Mouse (Mus musculus): ENCODE measurements around the gene Ccdc51.

Ccdc51 gene

DNA sequence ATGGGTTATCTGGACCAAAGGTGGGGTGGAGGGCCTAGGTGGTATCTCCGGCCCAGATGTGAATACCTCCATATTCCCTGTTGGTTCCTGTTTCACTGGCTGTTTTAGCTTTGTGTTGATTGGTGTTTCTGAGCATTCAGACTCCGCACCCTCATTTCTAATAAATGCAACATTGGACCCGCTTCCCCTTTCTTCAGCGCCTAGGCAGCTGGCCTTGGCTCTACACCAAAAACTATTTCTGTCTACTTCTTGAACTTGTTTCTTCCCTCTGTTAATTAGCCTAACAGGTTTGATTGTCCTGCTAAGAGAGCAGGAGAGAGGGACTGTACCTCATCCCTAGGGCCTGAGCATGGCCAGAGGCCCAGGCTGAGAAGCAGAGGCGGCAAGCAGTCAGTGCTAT, 24.8 kb upstream of the Ccdc51 start:
- no peak for DNase-seq

GRCm38 (mm10) chr9:109058006-109058765, 24.1 kb upstream of the Ccdc51 start:
- DNase-seq: no peak

DNA sequence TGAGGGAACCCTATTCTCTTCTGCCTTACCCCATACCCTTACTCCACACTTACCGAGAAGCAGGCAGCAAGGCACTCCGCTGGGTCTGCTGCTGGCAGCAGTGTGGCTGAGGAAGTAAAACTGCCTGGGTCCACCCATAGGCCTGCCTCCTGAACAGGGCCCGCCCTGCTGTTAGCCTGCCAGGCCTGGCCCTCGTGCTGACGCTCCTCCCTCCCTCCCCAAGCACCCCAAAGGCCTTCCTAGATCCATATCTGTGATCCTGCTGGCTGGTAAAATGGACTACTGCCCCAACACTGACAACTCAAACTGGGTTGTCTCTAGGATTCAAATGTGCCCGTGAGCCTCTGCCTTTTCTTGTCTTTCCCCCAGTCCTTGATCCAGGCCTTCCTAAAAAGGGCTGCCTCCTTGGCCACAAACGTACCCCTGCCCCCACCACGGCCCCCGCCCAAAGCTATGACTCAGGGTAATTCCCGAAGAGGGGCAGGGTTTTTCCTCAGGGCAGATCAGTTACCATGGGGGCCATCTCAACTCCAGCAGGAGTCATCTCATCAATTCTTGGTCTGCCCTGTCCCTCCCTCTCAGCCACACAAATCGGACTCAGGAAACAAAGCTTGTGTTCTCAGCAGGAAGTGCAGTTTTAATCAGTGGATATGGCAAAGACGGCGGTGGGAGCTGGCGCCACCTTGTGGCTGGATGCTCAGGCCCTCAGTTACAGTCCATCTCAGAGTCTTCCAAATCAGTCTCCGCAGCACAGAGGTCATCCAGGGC, 23.0 kb upstream of the Ccdc51 start, which contains the start of gene Trex1:
Trex1 (minus strand) TSS at position 599 of the 768 bp plus-strand sequence.
- peak; percentile 87 for DNase-seq

DNA sequence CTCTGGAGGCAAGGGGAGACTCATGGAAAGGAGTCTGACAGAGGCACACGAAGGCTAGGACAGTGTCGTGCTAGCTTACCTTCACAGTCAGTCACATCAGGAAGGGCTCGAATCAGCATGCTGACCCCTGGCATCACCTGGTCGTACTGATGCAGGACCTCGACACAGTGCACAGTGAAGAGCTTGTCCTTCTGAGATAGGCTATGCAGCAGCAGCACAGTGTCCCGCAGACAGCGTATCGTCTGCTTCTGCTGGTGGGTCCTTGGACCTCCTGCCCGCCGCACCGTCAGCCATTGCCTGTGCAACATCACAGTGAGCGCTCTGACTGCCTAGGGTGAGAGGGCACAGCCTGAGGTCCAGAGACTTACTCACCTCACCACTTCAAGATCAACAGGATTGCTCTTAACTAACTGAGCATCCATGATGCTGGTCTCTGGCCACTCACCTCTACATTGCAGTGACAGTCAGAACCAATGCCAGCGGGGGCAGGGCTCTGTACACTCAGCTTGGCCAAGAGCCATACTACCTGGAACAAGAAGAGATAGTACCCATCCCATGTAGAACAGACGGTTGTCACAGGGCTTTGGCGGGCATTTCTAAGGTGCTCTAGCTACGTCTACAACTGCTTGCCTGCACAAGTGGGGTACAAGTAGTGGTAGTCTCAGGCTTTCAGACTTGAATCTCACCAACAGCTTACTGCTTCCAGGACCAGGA, 22.0 kb upstream of the Ccdc51 start:
- peak; percentile 53 for DNase-seq

DNA sequence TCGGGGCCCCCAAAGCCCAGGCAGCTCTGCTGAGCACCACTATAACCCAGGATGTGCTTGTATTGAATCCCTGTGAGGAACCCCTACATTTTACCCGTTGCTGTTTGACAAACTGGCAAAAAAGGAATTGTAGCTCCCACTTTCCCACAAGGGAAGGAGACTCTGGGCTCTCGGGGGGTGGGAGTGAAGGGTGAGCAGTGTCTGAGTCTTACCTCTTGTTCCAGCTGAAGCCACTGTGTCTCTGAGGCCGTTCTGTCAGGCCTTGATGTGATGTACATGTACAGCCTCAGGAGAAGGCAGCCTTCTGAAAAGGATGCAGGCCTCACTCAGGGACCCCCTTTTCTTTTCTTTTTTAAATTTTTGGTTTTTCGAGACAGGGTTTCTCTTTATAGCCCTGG, 21.4 kb upstream of the Ccdc51 start:
- DNase-seq: no peak

- DNase-seq: no peak
These were observed 14.1 kb upstream of the Ccdc51 start for GRCm38 (mm10) chr9:109068095-109068735.

GRCm38 (mm10) chr9:109073661-109074573, 8.4 kb upstream of the Ccdc51 start, which contains the start of gene Atrip:
Gene Atrip, minus strand, starts transcription at chr9:109074124.
- DNase-seq: peak; percentile 93

GRCm38 (mm10) chr9:109080516-109080915, 1.8 kb upstream of the Ccdc51 start:
- DNase-seq: no peak

DNA sequence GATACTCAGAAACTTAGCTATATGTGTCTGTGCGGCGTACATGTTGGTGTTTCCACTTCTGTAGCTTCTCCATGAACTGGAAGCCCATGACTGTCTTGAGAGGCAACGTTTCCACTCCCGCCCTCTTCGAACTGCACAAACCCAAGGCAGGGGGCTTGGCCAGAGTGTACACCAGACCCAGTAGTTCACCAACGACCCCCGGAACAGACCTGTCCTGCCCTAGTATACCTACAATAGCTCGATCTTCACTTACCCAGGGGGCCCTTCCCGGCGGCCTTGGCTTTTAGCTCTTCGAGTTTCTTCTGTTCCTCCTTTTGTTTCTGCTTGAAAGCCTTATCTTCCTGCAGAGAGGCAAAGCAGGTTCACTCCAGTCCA, 557 bp upstream of the Ccdc51 start:
- no peak for DNase-seq

GRCm38 (mm10) chr9:109084922-109085321, 2.6 kb downstream of the Ccdc51 start:
- DNase-seq: no peak

DNA sequence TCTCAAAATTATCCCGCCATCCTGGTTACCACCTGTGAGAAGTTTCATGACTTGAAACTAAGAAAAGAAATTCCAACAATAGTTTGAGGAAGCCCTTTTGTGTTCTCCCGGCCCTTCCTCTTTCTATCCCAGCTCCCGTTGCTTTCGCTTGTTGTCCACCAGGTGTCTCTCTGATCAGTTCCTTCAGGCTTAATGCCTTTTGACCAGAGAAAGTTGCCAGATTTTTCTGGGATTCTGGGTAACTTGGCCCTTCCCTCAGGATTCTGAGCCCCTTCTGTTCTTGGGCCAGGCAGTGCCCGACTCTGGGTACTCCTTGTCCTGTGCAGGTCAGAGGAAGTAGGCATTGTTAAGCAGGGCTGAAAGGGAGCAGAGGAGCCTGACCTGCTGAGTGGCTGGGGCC, 5.7 kb downstream of the Ccdc51 start:
- peak; percentile 49 for DNase-seq

DNA sequence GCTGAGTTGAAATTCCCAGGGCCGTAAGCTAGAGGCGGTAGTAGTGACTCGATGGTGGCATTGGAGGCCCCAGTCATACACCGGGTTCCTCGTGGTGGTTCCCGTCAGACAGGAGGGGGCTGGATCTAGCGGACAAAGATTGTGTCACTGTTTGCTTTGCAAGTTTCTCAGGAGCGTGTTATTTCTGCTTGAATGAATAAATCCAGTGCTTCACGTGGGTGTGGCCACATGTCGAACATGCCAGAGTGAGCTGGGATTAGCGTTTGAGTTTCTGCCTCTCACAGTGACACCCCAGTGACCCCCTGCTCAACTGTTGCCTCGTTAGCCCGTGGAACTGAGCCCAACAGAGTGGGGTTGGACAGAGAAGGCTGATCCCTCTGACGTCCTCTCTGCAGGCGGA, 8.2 kb downstream of the Ccdc51 start:
- no peak for DNase-seq

DNA sequence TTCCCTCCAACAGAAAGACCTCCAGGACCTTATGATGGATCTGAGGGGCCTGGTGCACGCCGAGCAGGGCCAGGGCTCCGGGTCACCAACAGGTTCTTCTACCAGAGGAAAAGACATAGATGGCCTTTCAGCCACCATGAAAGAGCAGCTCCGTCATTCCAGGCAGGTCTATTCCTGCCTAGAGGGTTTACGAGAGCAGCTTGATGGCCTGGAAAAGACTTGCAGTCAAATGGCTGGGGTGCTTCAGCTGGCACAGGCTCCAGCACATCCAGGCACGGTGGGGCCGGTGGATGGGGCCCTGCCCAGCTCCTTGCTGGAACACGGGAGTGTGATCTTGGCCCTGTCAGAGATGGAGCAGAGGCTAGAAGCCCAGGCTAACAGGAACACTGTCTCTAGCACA, 9.5 kb downstream of the Ccdc51 start:
- DNase-seq: no peak

GRCm38 (mm10) chr9:109092799-109093198, 10.5 kb downstream of the Ccdc51 start:
- DNase-seq: no peak

GRCm38 (mm10) chr9:109093786-109094552, 11.7 kb downstream of the Ccdc51 start:
- DNase-seq: no peak

- no peak for DNase-seq
These were observed 12.4 kb downstream of the Ccdc51 start for GRCm38 (mm10) chr9:109094553-109095136.

- DNase-seq: peak; percentile 65
These were observed 13.1 kb downstream of the Ccdc51 start, which contains the start of gene Plxnb1 for GRCm38 (mm10) chr9:109095137-109095982. Gene Plxnb1, plus strand, starts transcription at chr9:109095389.

DNA sequence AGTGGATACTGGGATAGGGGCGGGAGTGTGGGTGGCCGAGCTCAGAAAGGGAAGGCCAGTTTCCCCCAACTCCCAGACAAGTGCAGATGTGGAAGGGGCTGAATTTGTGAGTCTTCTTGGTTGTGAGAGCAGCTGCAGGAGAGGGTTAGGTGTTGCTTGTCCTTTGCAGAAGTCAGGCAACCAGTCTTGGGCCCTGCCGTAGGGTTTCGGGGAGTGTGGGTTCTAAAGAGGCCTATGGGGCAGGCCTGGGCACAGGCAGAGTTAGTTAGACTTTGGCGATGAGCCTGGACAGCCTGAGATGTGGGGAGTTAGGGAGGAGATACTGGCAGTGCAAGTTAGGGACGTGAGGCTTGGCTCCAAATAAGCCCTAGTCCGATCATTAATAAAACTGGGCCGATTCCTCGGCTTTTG, 14.0 kb downstream of the Ccdc51 start:
- DNase-seq: peak; percentile 42

GRCm38 (mm10) chr9:109096856-109097255, 14.6 kb downstream of the Ccdc51 start:
- DNase-seq: no peak

DNA sequence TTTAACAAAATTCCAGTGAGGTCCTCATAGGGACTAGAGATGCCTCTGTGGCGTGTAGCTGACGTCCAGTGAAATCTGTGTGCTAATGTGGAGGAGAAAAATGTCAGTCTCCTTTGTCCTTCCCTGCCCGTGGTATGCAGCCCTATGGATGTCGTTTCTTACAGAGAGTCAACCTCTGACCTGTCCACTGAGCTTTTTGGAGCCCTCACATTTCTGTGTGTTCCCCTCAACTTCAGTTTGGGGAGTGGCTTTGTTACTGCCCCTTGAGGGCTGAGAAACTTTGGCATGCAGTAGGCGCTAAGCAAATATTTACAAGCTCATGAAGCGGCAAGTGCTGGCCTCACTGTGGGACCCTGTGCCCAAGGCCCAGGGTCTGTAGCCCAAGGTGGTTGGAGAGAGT, 15.0 kb downstream of the Ccdc51 start:
- no peak for DNase-seq

Data from cerebellum, adult 9-11 months (tissue).